Mouse (Mus musculus): Measurements from ENCODE around the gene Atraid. TPM values are rescaled to one million over a fixed set of nuclear protein-coding genes. Genes with fewer than 3 reads are reported as not detected.

Gene Atraid
- total RNA-seq, 1 experiment from 2014 or later, result 50.5 TPM

GRCm38 (mm10) chr5:31087131-31087530, 39.0 kb downstream of the Atraid start:
- no peak for ATAC-seq (ENCODE audit: extremely low read depth, insufficient number of reproducible peaks, low FRiP score, poor library complexity, severe bottlenecking)

DNA sequence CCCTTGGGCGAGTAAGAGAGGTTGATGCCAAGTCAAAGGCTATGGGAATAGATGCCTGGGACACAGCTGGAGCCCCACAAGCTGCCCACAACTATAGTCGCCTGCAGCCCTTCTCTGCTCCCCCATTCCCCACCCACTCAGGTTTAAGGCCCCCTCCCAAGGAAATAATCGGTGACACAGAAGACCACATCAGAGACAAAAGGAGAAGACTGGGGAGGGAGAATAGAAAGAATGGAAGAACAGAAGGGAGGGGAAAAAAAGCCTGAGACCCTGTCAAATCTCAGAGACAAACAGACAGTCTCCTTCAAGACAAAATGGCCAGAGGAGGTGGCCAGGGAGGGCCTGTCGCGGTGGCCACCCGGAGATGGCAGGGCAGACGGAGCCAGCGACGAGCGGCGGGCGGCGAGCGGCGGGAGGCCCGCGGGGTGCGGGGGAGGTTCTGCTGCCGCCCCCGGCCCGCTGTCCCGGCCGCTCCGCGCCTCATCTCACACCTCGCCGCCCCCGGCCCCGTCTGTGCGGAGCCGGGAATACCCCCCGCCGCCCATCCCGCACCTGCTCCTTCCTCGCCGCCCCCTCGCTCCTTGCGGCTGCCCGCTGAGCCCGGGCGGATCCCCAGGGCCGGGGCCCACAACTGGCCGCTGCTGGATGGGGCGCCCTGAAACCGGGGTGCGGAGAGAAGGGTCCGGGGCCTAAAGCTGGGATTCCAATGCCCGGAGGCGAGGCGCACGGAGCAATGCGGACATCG, 44.3 kb downstream of the Atraid start:
- ATAC-seq (ENCODE audit: extremely low read depth, insufficient number of reproducible peaks, low FRiP score, poor library complexity, severe bottlenecking), result no peak

- no peak for ATAC-seq (ENCODE audit: extremely low read depth, insufficient number of reproducible peaks, low FRiP score, poor library complexity, severe bottlenecking)
Measured at GRCm38 (mm10) chr5:31093151-31094041, 45.3 kb downstream of the Atraid start.

GRCm38 (mm10) chr5:31094100-31094798, 46.1 kb downstream of the Atraid start:
- no peak for ATAC-seq (ENCODE audit: extremely low read depth, insufficient number of reproducible peaks, low FRiP score, poor library complexity, severe bottlenecking)

DNA sequence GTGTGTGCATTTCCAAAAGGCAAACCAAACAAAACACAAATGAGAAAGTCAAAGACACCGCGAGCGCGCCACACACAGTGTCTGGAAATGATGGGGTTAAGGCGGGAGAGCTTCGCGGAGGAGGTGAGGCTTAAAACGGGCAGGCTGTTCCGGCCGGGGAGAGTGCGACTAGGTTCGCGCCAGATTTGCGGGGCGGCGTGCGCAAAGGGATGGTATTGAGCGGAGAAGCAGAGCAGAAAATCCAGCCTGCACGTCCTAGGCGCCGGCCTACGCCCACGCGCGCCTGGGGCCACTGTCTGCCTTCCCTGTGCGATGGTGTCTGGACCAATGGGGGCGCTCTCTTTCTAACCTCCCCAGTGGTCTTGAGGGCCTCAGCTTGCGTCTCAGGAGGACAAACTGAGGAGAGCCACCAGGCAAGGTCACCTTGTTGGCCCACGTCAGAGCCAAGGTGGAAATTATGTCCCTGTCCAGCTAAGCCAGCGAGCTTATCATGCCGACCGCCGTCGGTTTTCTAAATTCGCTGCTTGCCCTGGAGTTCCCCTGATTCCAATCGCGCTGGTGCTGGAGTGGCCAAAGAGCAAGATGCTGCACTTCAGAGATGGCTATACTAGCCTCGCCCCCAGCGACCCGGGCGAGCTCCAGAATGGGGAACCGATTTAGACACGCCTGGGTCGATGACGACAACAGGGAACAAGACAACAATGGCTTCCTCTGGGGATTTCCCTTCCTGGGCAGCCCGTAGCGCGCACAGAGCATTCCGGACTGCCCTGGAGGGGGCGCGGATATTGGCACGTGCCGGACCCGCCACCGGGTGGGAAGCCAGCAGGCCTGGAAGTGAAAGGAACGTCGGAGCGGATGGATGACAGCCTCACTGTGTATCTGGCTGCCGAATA, 46.9 kb downstream of the Atraid start:
- peak; percentile 79 for ATAC-seq (ENCODE audit: extremely low read depth, insufficient number of reproducible peaks, low FRiP score, poor library complexity, severe bottlenecking)

DNA sequence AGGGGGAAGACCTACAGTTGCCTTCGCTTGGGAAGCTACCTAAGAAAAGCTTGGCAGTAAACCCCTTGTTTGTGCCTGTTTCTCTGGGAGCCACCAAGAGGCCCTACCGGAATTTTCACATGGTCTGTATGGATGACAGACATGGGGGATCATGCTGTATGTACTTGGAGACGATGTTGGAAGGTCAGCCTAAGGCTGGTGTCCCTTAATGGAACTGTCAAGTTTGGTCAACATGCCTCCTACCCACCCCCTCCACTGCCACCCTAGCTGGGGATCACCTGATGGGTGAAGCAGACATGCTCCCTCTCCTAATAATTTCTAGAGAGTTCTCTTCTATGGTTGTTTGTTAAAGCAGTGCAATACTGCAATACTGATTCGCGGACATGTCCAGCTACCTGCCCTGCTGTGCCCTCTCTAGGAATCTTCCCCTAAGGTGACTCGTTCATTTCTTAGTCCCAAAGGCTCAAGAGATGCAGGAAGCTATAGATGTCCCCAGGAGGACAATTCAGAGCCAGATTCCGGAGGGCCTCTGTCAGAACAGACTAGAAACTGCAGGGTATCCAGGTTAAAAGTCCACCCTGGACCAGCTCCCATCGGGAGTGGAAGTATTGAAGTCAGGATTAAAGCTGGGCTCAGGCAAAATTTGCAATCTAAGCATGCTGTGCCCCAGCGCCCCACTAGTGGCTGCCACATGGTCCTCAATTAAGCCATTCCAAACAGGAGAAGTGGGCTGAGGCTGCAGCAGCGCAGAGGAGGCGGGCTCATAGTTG, 47.8 kb downstream of the Atraid start:
- no peak for ATAC-seq (ENCODE audit: extremely low read depth, insufficient number of reproducible peaks, low FRiP score, poor library complexity, severe bottlenecking)

Other genes with a start within 250 kb of the Atraid start
- gene Mapre3, start 233.7 kb upstream of the Atraid start, total RNA-seq (2017), result 1.7 and 3.0 TPM in 2 replicates
- 21.4 and 22.2 TPM in 2 replicates for gene Tmem214, start 180.3 kb upstream of the Atraid start, total RNA-seq (2017)
- 12.3 and 14.7 TPM in 2 replicates for gene Agbl5, start 159.6 kb upstream of the Atraid start, total RNA-seq (2017)
- 124 and 149 TPM in 2 replicates for gene Ost4, start 140.5 kb upstream of the Atraid start, total RNA-seq (2017)
- 2.1 and 2.2 TPM in 2 replicates for gene Emilin1, start 134.9 kb upstream of the Atraid start, total RNA-seq (2017)
- 25.7 and 28.2 TPM in 2 replicates for gene Khk, start 126.9 kb upstream of the Atraid start, total RNA-seq (2017)
- 0.25 and 0.47 TPM in 2 replicates for gene Cgref1, start 102.7 kb upstream of the Atraid start, total RNA-seq (2017)
- 299 and 306 TPM in 2 replicates for gene Preb, start 88.0 kb upstream of the Atraid start, total RNA-seq (2017)
- gene Tcf23, start 79.7 kb upstream of the Atraid start, total RNA-seq (2017), result not detected in 2 replicates
- gene Slc5a6, start 612 bp downstream of the Atraid start, total RNA-seq (2017), result 2.4 and 5.0 TPM in 2 replicates
- 10.6 and 19.6 TPM in 2 replicates for gene Cad, start 6.5 kb downstream of the Atraid start, total RNA-seq (2017)
- gene Dnajc5g, start 58.0 kb downstream of the Atraid start, total RNA-seq (2017), result not detected in 2 replicates
- gene Slc30a3, start 59.9 kb downstream of the Atraid start, total RNA-seq (2017), result not detected in 2 replicates
- gene Trim54, start 68.4 kb downstream of the Atraid start, total RNA-seq (2017), result not detected in 2 replicates
- not detected in 2 replicates for gene Ucn, start 90.5 kb downstream of the Atraid start, total RNA-seq (2017)
- 17.2 and 25.9 TPM in 2 replicates for gene Mpv17, start 105.9 kb downstream of the Atraid start, total RNA-seq (2017)
- gene Gm29609, start 131.6 kb downstream of the Atraid start, total RNA-seq (2017), result 2.8 and 3.6 TPM in 2 replicates
- 86.1 and 86.9 TPM in 2 replicates for gene Gtf3c2, start 131.8 kb downstream of the Atraid start, total RNA-seq (2017)
- 41.3 and 46.7 TPM in 2 replicates for gene Snx17, start 144.9 kb downstream of the Atraid start, total RNA-seq (2017)
- gene Eif2b4, start 145.1 kb downstream of the Atraid start, total RNA-seq (2017), result 22.1 and 33.1 TPM in 2 replicates
- 18.8 and 21.6 TPM in 2 replicates for gene Zfp513, start 154.0 kb downstream of the Atraid start, total RNA-seq (2017)
- 116 and 124 TPM in 2 replicates for gene Ppm1g, start 172.4 kb downstream of the Atraid start, total RNA-seq (2017)
- gene Nrbp1, start 192.6 kb downstream of the Atraid start, total RNA-seq (2017), result 249 and 258 TPM in 2 replicates
- gene Gm9970, start 192.9 kb downstream of the Atraid start, total RNA-seq (2017), result not detected in 2 replicates
- 17.8 and 18.7 TPM in 2 replicates for gene Krtcap3, start 203.4 kb downstream of the Atraid start, total RNA-seq (2017)
- 30.0 and 51.6 TPM in 2 replicates for gene Ift172, start 242.8 kb downstream of the Atraid start, total RNA-seq (2017)
- not detected in 2 replicates for gene Fndc4, start 247.8 kb downstream of the Atraid start, total RNA-seq (2017)
- not detected in 2 replicates for gene Gckr, start 249.1 kb downstream of the Atraid start, total RNA-seq (2017)